Comparison of ENCODE assay signal across 9 mouse cellular contexts in the genomic region with DNA sequence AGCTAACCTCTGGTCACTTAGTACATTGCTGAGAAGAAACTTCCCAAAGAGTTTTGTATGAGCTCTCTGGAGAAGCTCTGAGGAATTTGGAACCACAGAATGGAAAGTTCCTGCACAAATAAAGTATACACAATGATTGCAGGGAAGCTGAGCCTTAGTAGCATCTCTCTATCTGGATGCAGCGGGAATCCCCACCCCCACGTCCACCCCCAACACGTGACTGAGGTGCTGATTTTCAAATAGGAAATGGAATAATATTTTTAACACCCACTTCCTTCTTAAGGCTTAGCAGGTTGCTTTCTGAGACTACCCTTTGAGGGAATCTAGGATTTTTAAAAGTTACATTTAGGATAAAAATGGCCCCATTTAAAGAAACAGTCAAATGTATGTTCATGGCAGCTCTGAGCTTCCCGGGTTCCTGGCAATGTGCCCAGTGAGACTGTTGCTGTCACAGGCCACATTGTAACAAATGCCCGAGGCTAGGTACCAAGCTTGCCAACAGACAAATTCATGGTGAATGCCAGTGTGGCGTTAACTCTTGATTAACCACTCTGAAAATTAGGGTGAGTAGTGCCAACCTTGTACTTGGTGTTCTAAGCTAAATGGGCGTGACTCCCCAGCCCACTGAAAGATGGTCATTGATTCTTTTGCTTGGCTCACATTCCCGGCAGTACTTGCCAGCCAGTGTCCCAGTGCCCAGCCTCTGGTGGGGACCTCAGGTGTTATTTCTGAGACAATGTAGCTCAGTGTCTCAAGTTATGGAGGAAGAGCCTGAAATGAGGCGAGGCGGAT. TPM values are rescaled to one million over a fixed set of nuclear protein-coding genes. Genes with fewer than 3 reads are reported as not detected.
DNase-seq lines count a peak whose midpoint lies in the region; ATAC-seq lines count a peak whose summit lies in the region.
"Had no signal": no experiment of that assay in that cellular context is flagged by ENCODE, and none has a peak within 500 bp of the region (broad histone marks: within the 10 kb centered on the region; RNA-seq: fewer than 3 reads in every experiment).

No protein-coding gene starts in this region.

- no peak overlapping the region for H3K9ac ChIP-seq in hindbrain, embryonic 13.5 days
- no peak overlapping the region for H3K9ac ChIP-seq in hindbrain, embryonic 12.5 days
- H3K9ac ChIP-seq: liver, embryonic 14.5 days had no signal

- peaks cover 9% of the 10 kb centered on the region for H3K27me3 ChIP-seq in hindbrain, embryonic 13.5 days
- H3K27me3 ChIP-seq in hindbrain, embryonic 12.5 days = peaks cover 4% of the 10 kb centered on the region; the same call in 1 of the 2 replicates

- no peaks in the 10 kb centered on the region for H3K9me3 ChIP-seq in hindbrain, embryonic 13.5 days
- H3K9me3 ChIP-seq in hindbrain, embryonic 12.5 days (replicated peaks) = no peaks in the 10 kb centered on the region

- H3K4me1 ChIP-seq in hindbrain, embryonic 13.5 days (replicated peaks) = peaks cover 20% of the 10 kb centered on the region
- peaks cover 14% of the 10 kb centered on the region for H3K4me1 ChIP-seq in hindbrain, embryonic 12.5 days

- DNase-seq in right cerebral cortex, postnatal 10 days (ENCODE audit: low spot score in 2 of 2) = peak; percentile 67 to 71
- DNase-seq in right cerebral cortex, postnatal 25 days = no peak
- peak; percentile 61 to 83 for DNase-seq in cerebellum, postnatal 25 days
- DNase-seq in retina, postnatal 7 days (ENCODE audit: low read depth, low spot score) = peak; percentile 43
- DNase-seq in lung, adult 18-20 months = no peak
- no peak for DNase-seq in lung, postnatal 25 days (ENCODE audit: low spot score)

- no peak overlapping the region for H3K4me3 ChIP-seq in hindbrain, embryonic 13.5 days
- no peak overlapping the region for H3K4me3 ChIP-seq in hindbrain, embryonic 12.5 days

- H3K27ac ChIP-seq in hindbrain, embryonic 13.5 days = no peak overlapping the region
- no peak overlapping the region for H3K27ac ChIP-seq in hindbrain, embryonic 12.5 days
- H3K27ac ChIP-seq: liver, embryonic 14.5 days had no signal

- 58% methylated on average over 10 of the region's 10 CpGs for WGBS in hindbrain, embryonic 13.5 days
- 70% methylated on average over 10 of the region's 10 CpGs for WGBS in hindbrain, embryonic 12.5 days

- H3K4me2 ChIP-seq in hindbrain, embryonic 13.5 days = no peak overlapping the region
- no peak overlapping the region for H3K4me2 ChIP-seq in hindbrain, embryonic 12.5 days (replicated peaks)

- H3K36me3 ChIP-seq in hindbrain, embryonic 13.5 days = no peaks in the 10 kb centered on the region
- H3K36me3 ChIP-seq in hindbrain, embryonic 12.5 days = no peaks in the 10 kb centered on the region

- ATAC-seq in hindbrain, embryonic 13.5 days (ENCODE audit: low FRiP score) = peak; percentile 68
- ATAC-seq in hindbrain, embryonic 12.5 days (ENCODE audit: low FRiP score) = no peak

RNA-seq across cellular contexts. Expression of gene Slc25a48, which starts 11.3 kb away (rescaled TPM):
- polyA plus RNA-seq in hindbrain, embryonic 13.5 days (2015; fragmentation: Nextera tagmentation; extraction: Ambion mirVana) = not detected in 2 replicates
- polyA plus RNA-seq in hindbrain, embryonic 12.5 days (2016; fragmentation: Nextera tagmentation; extraction: Ambion mirVana) = 0.07 TPM in 1 of 2 replicates, not detected in the other

RNA-seq across cellular contexts. Expression of gene Gm3045, which starts 23.0 kb away (rescaled TPM):
- not detected in 2 replicates for polyA plus RNA-seq in hindbrain, embryonic 13.5 days (2015; fragmentation: Nextera tagmentation; extraction: Ambion mirVana)
- polyA plus RNA-seq in hindbrain, embryonic 12.5 days (2016; fragmentation: Nextera tagmentation; extraction: Ambion mirVana) = not detected in 2 replicates
- polyA plus RNA-seq: liver, embryonic 14.5 days had no signal

RNA-seq across cellular contexts. Expression of gene Il9, which starts 32.6 kb away (rescaled TPM):
- not detected in 2 replicates for polyA plus RNA-seq in hindbrain, embryonic 13.5 days (2015; fragmentation: Nextera tagmentation; extraction: Ambion mirVana)
- not detected in 2 replicates for polyA plus RNA-seq in hindbrain, embryonic 12.5 days (2016; fragmentation: Nextera tagmentation; extraction: Ambion mirVana)
- polyA plus RNA-seq: liver, embryonic 14.5 days had no signal

Comparison
In these comparisons a context has a peak if more than half of its experiments do, and no peak if none do; other contexts are left out.
1. DNase-seq: peak in right cerebral cortex, postnatal 10 days (2 of 2), cerebellum, postnatal 25 days (2 of 2) and retina, postnatal 7 days (single experiment); none in right cerebral cortex, postnatal 25 days (single experiment), lung, adult 18-20 months (0 of 2) and lung, postnatal 25 days (single experiment).